Mouse (Mus musculus) layer of hippocampus, postnatal 14 days (tissue): ENCODE results near the gene Tdrd3. TPM values are rescaled to one million over a fixed set of nuclear protein-coding genes. Genes with fewer than 3 reads are reported as not detected.

Experiments
- DNase-seq, 2 experiments: peaks; one replicate each; pipeline ENCODE4 v3.0.0; 2021 to 2022; ENCODE audit warnings: low spot score in 2 of 2, mixed read lengths in 1 of 2
- long read RNA-seq, 2 experiments: library from polyadenylated mRNA; stranded (forward); transcript quantifications; one replicate each; pipeline ENCODE4 v2.0.0; 2021
- total RNA-seq, 2 experiments: library from RNA; stranded (reverse); gene quantifications; 2 replicates each; pipeline ENCODE4 v1.2.3; 2021

Tdrd3 gene
- total RNA-seq = 10 to 100 TPM; 27.7 to 28.3 TPM
- long read RNA-seq, experiment 1, full-length matches to known transcripts = 8 of 14 reads
- long read RNA-seq, experiment 1, partial matches to known transcripts = 1 of 14 reads
- long read RNA-seq, experiment 1, other reads (novel, unspliced or antisense) = 5 of 14 reads
- long read RNA-seq, experiment 2, full-length matches to known transcripts = 10 of 22 reads
- long read RNA-seq, experiment 2, partial matches to known transcripts = 1 of 22 reads
- long read RNA-seq, experiment 2, other reads (novel, unspliced or antisense) = 11 of 22 reads

- peak; percentile 93 to 95 for DNase-seq
Measured at GRCm38 (mm10) chr14:87415808-87416721, at the start of gene Tdrd3. Gene Tdrd3 (plus strand): TSS chr14:87416639.

- no peak for DNase-seq
Measured at GRCm38 (mm10) chr14:87367169-87367568, 49.3 kb upstream of the Tdrd3 start.

- no peak for DNase-seq
Measured at GRCm38 (mm10) chr14:87383041-87383440, 33.4 kb upstream of the Tdrd3 start.

GRCm38 (mm10) chr14:87384288-87385268 lies 31.9 kb upstream of the Tdrd3 start:
- DNase-seq = no peak

GRCm38 (mm10) chr14:87393096-87393495 lies 23.3 kb upstream of the Tdrd3 start:
- no peak for DNase-seq

GRCm38 (mm10) chr14:87396643-87397042 lies 19.8 kb upstream of the Tdrd3 start:
- no peak for DNase-seq

GRCm38 (mm10) chr14:87415486-87415807 lies 992 bp upstream of the Tdrd3 start:
- no peak for DNase-seq

GRCm38 (mm10) chr14:87416755-87417690 lies 584 bp downstream of the Tdrd3 start:
- DNase-seq = peak; percentile 17 to 34

- DNase-seq = no peak
Measured at GRCm38 (mm10) chr14:87417691-87418070, 1.2 kb downstream of the Tdrd3 start.

GRCm38 (mm10) chr14:87419740-87420139 lies 3.3 kb downstream of the Tdrd3 start:
- DNase-seq = no peak

GRCm38 (mm10) chr14:87420576-87420975 lies 4.1 kb downstream of the Tdrd3 start:
- no peak for DNase-seq

GRCm38 (mm10) chr14:87422432-87422831 lies 6.0 kb downstream of the Tdrd3 start:
- no peak for DNase-seq

GRCm38 (mm10) chr14:87426297-87426922 lies 10.0 kb downstream of the Tdrd3 start:
- no peak for DNase-seq

- DNase-seq = no peak
Measured at GRCm38 (mm10) chr14:87427032-87427431, 10.6 kb downstream of the Tdrd3 start.

GRCm38 (mm10) chr14:87427659-87428289 lies 11.3 kb downstream of the Tdrd3 start:
- no peak for DNase-seq

GRCm38 (mm10) chr14:87433390-87433915 lies 17.0 kb downstream of the Tdrd3 start:
- DNase-seq = no peak

- DNase-seq = no peak
Measured at GRCm38 (mm10) chr14:87435382-87435781, 18.9 kb downstream of the Tdrd3 start.

- DNase-seq = no peak
Measured at GRCm38 (mm10) chr14:87439721-87440120, 23.3 kb downstream of the Tdrd3 start.
